Mouse (Mus musculus): Measurements from ENCODE around the gene Capzb.

The Capzb gene

GRCm38 (mm10) chr4:139179731-139180625 is 12.7 kb upstream of the Capzb start:
- DNase-seq (ENCODE audit: low spot score in 2 of 2) = no peak

DNA sequence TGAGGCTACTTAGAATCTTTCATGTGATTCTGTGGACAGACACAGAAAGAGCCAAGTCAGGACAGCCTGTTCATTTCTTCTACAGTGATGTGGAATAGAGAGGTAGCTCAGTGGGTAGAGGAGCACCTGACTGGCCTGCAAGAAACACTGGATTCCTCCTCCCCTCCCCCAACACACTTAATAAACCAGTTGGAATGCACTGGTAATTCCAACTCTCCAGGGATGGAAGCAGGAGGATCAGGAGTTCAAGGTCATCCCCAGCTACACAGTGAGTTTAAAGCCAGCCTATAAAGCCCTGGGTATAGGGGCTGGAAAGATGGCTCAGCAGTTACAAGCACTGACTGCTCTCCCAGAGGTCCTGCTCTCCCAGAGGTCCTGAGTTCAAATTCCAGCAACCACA is 10.2 kb upstream of the Capzb start:
- no peak for DNase-seq (ENCODE audit: low spot score in 2 of 2)

DNA sequence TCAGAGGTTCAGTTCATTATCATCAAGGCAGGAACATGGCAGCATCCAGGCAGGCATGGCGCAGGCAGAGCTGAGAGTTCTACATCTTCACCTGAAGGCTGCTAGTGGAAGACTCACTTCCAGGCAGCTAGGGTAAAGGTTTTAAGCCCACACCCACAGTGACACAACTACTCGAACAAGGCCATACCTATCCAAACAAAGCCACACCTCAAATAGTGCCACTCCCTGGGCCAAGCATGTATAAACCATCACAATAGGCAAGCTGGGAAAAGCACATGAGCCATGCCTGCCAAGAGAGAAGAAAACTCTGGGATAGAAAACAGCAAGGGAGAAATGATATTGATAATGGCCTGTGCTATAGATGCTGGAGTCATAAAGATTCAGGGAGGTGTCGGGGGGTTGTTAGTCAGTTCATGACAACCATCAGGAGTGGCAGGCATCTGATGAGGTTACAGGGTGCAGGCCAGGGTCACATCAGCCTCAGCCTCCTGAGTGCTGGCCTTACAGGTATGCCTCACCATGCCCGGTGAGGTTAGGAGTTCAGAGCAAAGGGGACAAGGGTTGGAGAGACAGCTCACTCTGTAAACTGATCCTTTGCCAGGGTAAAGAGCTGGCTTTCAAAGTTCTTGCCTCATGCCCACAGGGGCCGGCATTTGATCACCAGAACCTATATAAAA is 6.8 kb upstream of the Capzb start:
- no peak for DNase-seq (ENCODE audit: low spot score in 2 of 2)

DNA sequence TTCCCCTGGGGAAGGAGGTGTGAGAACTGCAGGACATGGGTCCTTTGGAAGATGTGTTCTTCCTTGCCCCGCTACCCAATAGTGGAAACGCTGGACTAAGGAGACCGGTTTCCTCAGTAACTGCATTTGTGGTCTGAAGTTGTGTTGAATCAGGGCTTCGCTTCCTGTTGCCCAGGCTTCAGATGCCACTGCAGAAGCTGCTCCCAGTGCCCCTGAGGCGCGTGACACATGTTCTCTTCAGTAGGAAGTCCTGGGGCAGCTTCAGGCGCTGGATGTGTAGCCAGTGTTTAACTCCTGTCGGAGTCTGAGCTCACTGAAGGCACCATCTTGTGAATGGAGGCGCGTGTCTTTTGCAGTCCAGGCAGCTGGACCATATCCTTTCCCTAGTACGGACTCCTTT is 4.8 kb upstream of the Capzb start:
- DNase-seq (ENCODE audit: low spot score in 2 of 2) = peak in 1 of 2 experiments; percentile 31

GRCm38 (mm10) chr4:139191605-139192498 is 847 bp upstream of the Capzb start:
- DNase-seq (ENCODE audit: low spot score in 2 of 2) = no peak

DNA sequence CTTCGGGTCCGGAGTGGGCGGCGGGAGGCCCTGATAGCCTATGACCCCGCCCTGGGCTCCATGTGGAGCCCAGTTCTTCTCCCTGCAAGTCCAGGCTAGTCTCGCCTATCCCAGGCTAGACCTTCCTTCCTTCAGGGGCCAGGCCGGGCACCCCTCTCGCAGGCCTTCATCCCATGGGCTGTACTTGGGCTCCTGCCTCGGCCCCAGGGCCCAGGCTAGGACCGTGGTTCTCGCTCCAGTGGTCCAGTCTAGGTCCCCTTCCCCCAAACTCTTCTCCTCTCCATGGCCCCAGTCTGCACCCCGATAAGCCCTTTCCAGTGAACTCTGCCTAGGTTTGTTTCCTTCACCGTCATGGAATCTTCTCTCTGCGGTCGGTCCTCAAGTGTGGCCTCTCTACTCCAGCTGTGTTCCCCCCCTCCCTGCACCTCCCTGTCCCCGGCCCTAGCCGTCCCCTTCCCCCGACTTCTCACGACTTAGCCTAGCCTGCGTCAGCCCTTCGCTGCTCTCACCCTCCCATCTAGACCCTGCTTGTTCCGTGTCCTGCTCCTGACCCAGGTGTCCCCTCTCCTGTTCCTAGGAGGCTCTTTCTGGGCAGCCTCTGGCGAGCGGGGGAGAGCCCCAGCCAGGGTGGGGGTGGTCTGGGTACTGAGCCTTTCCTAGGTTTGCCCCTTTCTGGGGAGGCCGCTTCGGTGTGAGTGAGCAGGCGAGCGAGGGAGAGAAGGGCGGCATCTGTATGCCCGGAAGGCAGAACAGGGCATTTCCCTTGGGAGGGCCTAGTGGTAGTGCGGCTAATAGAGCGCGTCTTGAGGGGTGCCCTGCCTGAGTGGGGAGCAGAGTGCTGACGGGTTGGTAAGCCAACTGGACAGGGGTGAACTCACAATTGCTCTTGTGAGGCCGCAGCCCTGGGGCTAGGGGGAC is 736 bp downstream of the Capzb start:
- peak; percentile 49 to 78 for DNase-seq (ENCODE audit: low spot score in 2 of 2)

DNA sequence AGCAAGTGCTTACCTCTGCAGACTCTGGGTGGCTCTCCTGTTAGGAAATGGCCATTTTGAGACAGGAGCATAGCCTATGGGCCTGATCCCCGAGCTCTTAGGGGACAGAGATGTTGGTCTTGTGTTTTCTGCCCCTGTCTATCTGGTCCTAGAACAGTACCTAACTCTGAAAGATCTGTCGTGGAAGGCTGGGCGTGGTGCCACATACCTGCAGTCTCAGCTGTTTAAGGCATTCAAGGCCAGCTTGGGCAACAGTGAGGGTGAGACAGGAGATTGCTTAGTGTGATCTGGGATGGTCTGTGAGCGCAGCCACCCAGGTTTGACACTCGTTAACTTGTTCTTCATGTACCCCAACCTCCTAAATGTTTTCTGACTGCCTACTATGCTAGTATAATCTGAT is 2.4 kb downstream of the Capzb start:
- no peak for DNase-seq (ENCODE audit: low spot score in 2 of 2)

GRCm38 (mm10) chr4:139196464-139196863 is 3.8 kb downstream of the Capzb start:
- DNase-seq (ENCODE audit: low spot score in 2 of 2) = no peak

DNA sequence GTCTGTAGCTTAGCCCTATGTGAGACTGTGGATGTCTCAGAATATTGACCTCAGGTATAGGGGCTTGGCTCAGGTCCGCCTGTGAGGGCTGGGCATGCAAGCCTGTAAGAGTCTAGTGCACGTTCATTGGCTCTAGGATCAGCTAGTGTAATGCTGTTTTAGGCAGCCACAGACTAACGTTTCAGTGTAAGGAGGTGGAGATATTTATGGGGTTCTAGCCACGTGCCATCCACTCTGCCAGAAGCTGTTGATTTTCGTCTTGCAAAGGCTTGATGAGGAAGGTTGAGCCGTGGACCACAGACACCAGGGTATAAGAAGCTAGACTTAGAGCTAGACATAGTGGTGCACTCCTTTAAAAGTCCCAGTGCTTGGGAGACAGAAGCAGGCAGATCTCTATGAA is 4.2 kb downstream of the Capzb start:
- no peak for DNase-seq (ENCODE audit: low spot score in 2 of 2)

DNA sequence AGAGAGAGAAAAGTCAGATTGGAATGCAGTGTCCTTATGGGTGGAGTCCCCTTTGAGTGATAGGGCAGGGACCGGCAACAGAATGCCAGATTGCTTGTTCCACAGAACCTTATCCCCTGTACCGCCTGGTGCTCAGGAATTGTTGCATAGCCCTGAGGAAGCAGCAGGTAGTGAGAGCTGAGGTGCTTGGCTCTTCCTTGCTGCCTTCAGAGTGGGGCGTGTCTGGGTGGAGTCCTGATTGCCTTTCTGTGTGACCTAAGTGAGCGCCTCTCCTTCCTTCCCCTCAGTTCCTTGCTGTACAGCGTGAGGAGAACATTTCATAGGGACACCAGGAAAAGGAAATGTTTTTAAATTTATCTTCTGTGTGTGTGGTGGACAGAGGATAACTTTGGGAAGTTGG is 4.8 kb downstream of the Capzb start:
- no peak for DNase-seq (ENCODE audit: low spot score in 2 of 2)

GRCm38 (mm10) chr4:139198004-139198689 is 5.4 kb downstream of the Capzb start:
- peak in 1 of 2 experiments; percentile 48 for DNase-seq (ENCODE audit: low spot score in 2 of 2)

DNA sequence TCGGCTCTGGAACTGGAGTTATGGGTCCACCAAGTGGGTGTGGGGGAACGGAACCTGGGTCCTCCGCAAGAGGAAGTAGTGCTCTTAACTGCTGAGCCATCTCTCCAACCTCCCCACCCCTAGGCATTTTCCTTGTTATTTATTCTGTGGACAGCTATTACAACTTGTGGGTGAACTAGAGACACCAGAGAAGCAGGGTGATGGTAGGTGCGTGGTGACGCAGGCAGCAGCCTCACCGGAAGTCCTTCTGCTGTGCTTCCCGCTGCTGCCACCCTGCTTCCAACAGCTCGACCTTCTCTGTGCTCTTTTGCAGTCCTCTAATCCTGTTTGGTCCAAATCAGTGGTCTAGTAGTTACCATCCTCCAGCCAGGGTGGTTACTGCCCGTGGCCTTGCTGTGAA is 6.4 kb downstream of the Capzb start:
- no peak for DNase-seq (ENCODE audit: low spot score in 2 of 2)

DNA sequence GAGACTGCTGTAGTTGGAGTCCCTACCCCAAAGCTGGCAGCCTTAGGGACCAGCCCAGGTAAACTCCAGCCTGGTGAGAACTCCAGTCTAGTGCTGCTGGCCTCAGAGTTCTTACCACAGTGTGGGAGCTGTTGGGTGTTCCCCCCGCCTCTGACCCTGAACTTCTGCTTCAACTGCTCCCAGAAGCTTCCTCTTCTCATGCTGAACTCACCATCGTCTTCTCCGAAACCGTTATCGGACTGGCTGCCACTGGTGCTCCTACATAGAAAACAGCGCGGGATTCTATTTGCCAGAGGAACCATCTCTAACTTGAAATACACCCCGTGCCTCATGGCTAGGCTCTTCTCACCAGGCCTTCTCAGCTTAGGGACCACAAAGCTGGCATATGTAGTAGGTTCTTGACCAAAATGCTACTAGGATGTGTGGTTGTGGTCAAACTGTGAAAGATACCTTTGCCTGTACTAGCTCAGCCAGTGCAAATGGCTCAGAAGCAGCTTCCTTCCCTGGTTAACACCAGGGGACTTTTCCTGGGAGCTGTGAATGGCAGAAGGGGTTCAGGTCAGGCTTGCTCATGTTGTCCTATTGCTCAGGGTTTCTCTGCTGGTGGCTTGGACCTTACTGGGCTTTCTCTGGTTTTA is 7.1 kb downstream of the Capzb start:
- peak in 1 of 2 experiments; percentile 38 for DNase-seq (ENCODE audit: low spot score in 2 of 2)

GRCm38 (mm10) chr4:139200946-139201345 is 8.2 kb downstream of the Capzb start:
- DNase-seq (ENCODE audit: low spot score in 2 of 2) = no peak

- no peak for DNase-seq (ENCODE audit: low spot score in 2 of 2)
These were observed 9.9 kb downstream of the Capzb start for GRCm38 (mm10) chr4:139202556-139202955.

- no peak for DNase-seq (ENCODE audit: low spot score in 2 of 2)
These were observed 10.7 kb downstream of the Capzb start for GRCm38 (mm10) chr4:139203381-139203780.

GRCm38 (mm10) chr4:139205842-139206241 is 13.1 kb downstream of the Capzb start:
- no peak for DNase-seq (ENCODE audit: low spot score in 2 of 2)

GRCm38 (mm10) chr4:139206353-139207045 is 13.8 kb downstream of the Capzb start:
- no peak for DNase-seq (ENCODE audit: low spot score in 2 of 2)

Data from spleen, postnatal 4 days (tissue).